ENCODE assay signal across 11 mouse cellular contexts in genomic region chr5:41754226-41754775, GRCm38 (mm10). TPM values are rescaled to one million over a fixed set of nuclear protein-coding genes. Genes with fewer than 3 reads are reported as not detected.
DNase-seq lines count a peak whose midpoint lies in the region; ATAC-seq and TF ChIP-seq lines count a peak whose summit lies in the region.
"Had no signal": no experiment of that assay in that cellular context is flagged by ENCODE, and none has a peak within 500 bp of the region (broad histone marks: within the 10 kb centered on the region; RNA-seq: fewer than 3 reads in every experiment).

No protein-coding gene starts in this region.

- no peak overlapping the region for H3K27ac ChIP-seq in kidney, postnatal 0 days
- no peak overlapping the region for H3K27ac ChIP-seq in limb, embryonic 13.5 days
- H3K27ac ChIP-seq in stomach, embryonic 14.5 days (ENCODE audit: low read length) = no peak overlapping the region
- no peak overlapping the region for H3K27ac ChIP-seq in forebrain, embryonic 16.5 days (ENCODE audit: low read length)
- H3K27ac ChIP-seq: macrophage had no signal

- no peak for TF ChIP-seq CTCF in kidney, postnatal 0 days (IDR thresholded peaks at IDR 0.05; ENCODE audit: low read depth)

- 0 out of 2 replicates have a peak, but pooled peaks cover 2% of the 10 kb centered on the region for H3K4me1 ChIP-seq in kidney, postnatal 0 days (replicated peaks; ENCODE audit: insufficient read depth, low read length)
- H3K4me1 ChIP-seq in limb, embryonic 13.5 days = 0 out of 2 replicates have a peak, but pooled peaks cover 7% of the 10 kb centered on the region
- H3K4me1 ChIP-seq in stomach, embryonic 14.5 days (ENCODE audit: control insufficient read depth, insufficient read depth, low read length) = no peaks in the 10 kb centered on the region
- 0 out of 2 replicates have a peak, but pooled peaks cover 6% of the 10 kb centered on the region for H3K4me1 ChIP-seq in forebrain, embryonic 16.5 days (replicated peaks; ENCODE audit: control insufficient read depth, insufficient read depth, low read length)

- peak; percentile 58 for DNase-seq in embryo, embryonic 10.5 days (ENCODE audit: low spot score)
- DNase-seq in embryo, embryonic 10 days (ENCODE audit: low spot score) = no peak
- DNase-seq in kidney, postnatal 0 days (ENCODE audit: low spot score) = no peak
- no peak for DNase-seq in kidney, adult 8-10 months
- DNase-seq in c-Kit-positive CD71-positive TER-119-positive erythroid progenitor cells, embryonic 14.5 days (ENCODE audit: low spot score) = no peak
- DNase-seq: adrenal gland, postnatal 10 days had no signal

- peak overlapping the region; percentile 13; the same call in 1 of the 2 replicates for H3K4me3 ChIP-seq in kidney, postnatal 0 days (replicated peaks; ENCODE audit: low read depth, low read length)
- H3K4me3 ChIP-seq in limb, embryonic 13.5 days = peak overlapping the region; percentile 3
- H3K4me3 ChIP-seq in stomach, embryonic 14.5 days (ENCODE audit: low read depth, low read length) = peak overlapping the region; percentile 9; the same call in 1 of the 2 replicates
- no peak overlapping the region for H3K4me3 ChIP-seq in forebrain, embryonic 16.5 days (replicated peaks; ENCODE audit: low read length)

- no peak overlapping the region for H3K9ac ChIP-seq in kidney, postnatal 0 days (ENCODE audit: low read depth, low read length)
- no peak overlapping the region for H3K9ac ChIP-seq in limb, embryonic 13.5 days
- no peak overlapping the region for H3K9ac ChIP-seq in stomach, embryonic 14.5 days (replicated peaks; ENCODE audit: low read depth, low read length)
- no peak overlapping the region for H3K9ac ChIP-seq in forebrain, embryonic 16.5 days (replicated peaks; ENCODE audit: low read depth, low read length)

- no peaks in the 10 kb centered on the region; the same call in 1 of the 2 replicates for H3K9me3 ChIP-seq in kidney, postnatal 0 days (replicated peaks; ENCODE audit: low read length)
- no peaks in the 10 kb centered on the region for H3K9me3 ChIP-seq in limb, embryonic 13.5 days
- H3K9me3 ChIP-seq in stomach, embryonic 14.5 days (ENCODE audit: control insufficient read depth, low read depth, low read length) = no peaks in the 10 kb centered on the region
- no peaks in the 10 kb centered on the region; the same call in 1 of the 2 replicates for H3K9me3 ChIP-seq in forebrain, embryonic 16.5 days (ENCODE audit: control insufficient read depth, low read length)

- WGBS in kidney, postnatal 0 days = under 1% methylated on average over 17 of the region's 17 CpGs
- under 1% methylated on average over 17 of the region's 17 CpGs for WGBS in limb, embryonic 13.5 days
- 9% methylated on average over 17 of the region's 17 CpGs for WGBS in stomach, embryonic 14.5 days
- 1% methylated on average over 17 of the region's 17 CpGs for WGBS in forebrain, embryonic 16.5 days

- 0 out of 2 replicates have a peak overlapping the region, but pooled peaks have one; percentile 32 for H3K4me2 ChIP-seq in kidney, postnatal 0 days (ENCODE audit: low read length)
- H3K4me2 ChIP-seq in limb, embryonic 13.5 days (replicated peaks) = peak overlapping the region; percentile 45
- peak overlapping the region; percentile 22; the same call in 1 of the 2 replicates for H3K4me2 ChIP-seq in stomach, embryonic 14.5 days (replicated peaks; ENCODE audit: low read depth, low read length)
- no peak overlapping the region for H3K4me2 ChIP-seq in forebrain, embryonic 16.5 days (ENCODE audit: low read length)

- H3K36me3 ChIP-seq in kidney, postnatal 0 days (ENCODE audit: insufficient read depth, low read length) = no peaks in the 10 kb centered on the region
- H3K36me3 ChIP-seq in limb, embryonic 13.5 days = no peaks in the 10 kb centered on the region
- H3K36me3 ChIP-seq in stomach, embryonic 14.5 days (ENCODE audit: control insufficient read depth, insufficient read depth, low read length) = no peaks in the 10 kb centered on the region
- H3K36me3 ChIP-seq in forebrain, embryonic 16.5 days (ENCODE audit: control insufficient read depth, insufficient read depth) = no peaks in the 10 kb centered on the region

- H3K27me3 ChIP-seq in kidney, postnatal 0 days (ENCODE audit: insufficient read depth, low read length) = peaks cover 95% of the 10 kb centered on the region
- peaks cover 99% of the 10 kb centered on the region for H3K27me3 ChIP-seq in limb, embryonic 13.5 days
- H3K27me3 ChIP-seq in stomach, embryonic 14.5 days (ENCODE audit: control insufficient read depth, insufficient read depth, low read length) = peaks cover 49% of the 10 kb centered on the region
- peaks cover 89% of the 10 kb centered on the region for H3K27me3 ChIP-seq in forebrain, embryonic 16.5 days (replicated peaks; ENCODE audit: control insufficient read depth, insufficient read depth, low read length)

- no peak for ATAC-seq in kidney, postnatal 0 days (replicated peaks; ENCODE audit: low FRiP score, low read depth)
- no peak for ATAC-seq in limb, embryonic 13.5 days (ENCODE audit: low FRiP score, low read depth)
- no peak for ATAC-seq in stomach, embryonic 14.5 days (ENCODE audit: insufficient number of reproducible peaks, insufficient read depth, low FRiP score, low read depth)
- ATAC-seq in forebrain, embryonic 16.5 days = no peak

RNA-seq across cellular contexts. Expression of gene Nkx3-2, which starts 10.0 kb away (rescaled TPM):
- polyA plus RNA-seq in kidney, postnatal 0 days (2015; fragmentation: Nextera tagmentation; extraction: Ambion mirVana) = not detected in 2 replicates
- polyA plus RNA-seq in limb, embryonic 13.5 days (2015; fragmentation: Nextera tagmentation; extraction: Ambion mirVana) = 5.2 and 5.7 TPM in 2 replicates
- 2.0 and 2.8 TPM in 2 replicates for polyA plus RNA-seq in stomach, embryonic 14.5 days (2014; fragmentation: Nextera tagmentation; extraction: Ambion mirVana)
- polyA plus RNA-seq in forebrain, embryonic 16.5 days (2015; fragmentation: Nextera tagmentation; extraction: Ambion mirVana) = not detected in 2 replicates
- polyA plus RNA-seq: forebrain, embryonic 11.5 days; macrophage had no signal

RNA-seq across cellular contexts. Expression of gene Rab28, which starts 46.3 kb away (rescaled TPM):
- polyA plus RNA-seq in kidney, postnatal 0 days (2015; fragmentation: Nextera tagmentation; extraction: Ambion mirVana) = 61.5 and 65.7 TPM in 2 replicates
- polyA plus RNA-seq in limb, embryonic 13.5 days (2015; fragmentation: Nextera tagmentation; extraction: Ambion mirVana) = 87.4 and 90.1 TPM in 2 replicates
- polyA plus RNA-seq in stomach, embryonic 14.5 days (2014; fragmentation: Nextera tagmentation; extraction: Ambion mirVana) = 72.3 and 78.0 TPM in 2 replicates
- polyA plus RNA-seq in forebrain, embryonic 16.5 days (2015; fragmentation: Nextera tagmentation; extraction: Ambion mirVana) = 68.8 and 77.2 TPM in 2 replicates
